Mouse (Mus musculus): ENCODE results near the gene Sergef. TPM values are rescaled to one million over a fixed set of nuclear protein-coding genes. Genes with fewer than 3 reads are reported as not detected.

The Sergef gene
- polyA plus RNA-seq, 1 experiment from 2014 or later = 13.2 TPM

GRCm38 (mm10) chr7:46486761-46487160, 152.8 kb downstream of the Sergef start:
- H3K36me3 ChIP-seq (ENCODE audit: control insufficient read depth, insufficient read depth, low read length) = no peaks in the 10 kb centered on the region
- no peak overlapping the region for H3K4me2 ChIP-seq (ENCODE audit: low read depth, severe bottlenecking)
- no peaks in the 10 kb centered on the region for H3K9me3 ChIP-seq (ENCODE audit: control insufficient read depth, low read length)
- H3K4me3 ChIP-seq (ENCODE audit: low read depth, low read length) = no peak overlapping the region
- no peak for DNase-seq (ENCODE audit: low spot score)
- ATAC-seq (ENCODE audit: insufficient number of reproducible peaks, low FRiP score, low TSS enrichment, low read depth) = no peak
- H3K27me3 ChIP-seq (ENCODE audit: control insufficient read depth, insufficient read depth, low read length) = no peaks in the 10 kb centered on the region
- 89% methylated on average over 5 of the region's 5 CpGs for WGBS
- H3K27ac ChIP-seq (replicated peaks; ENCODE audit: low read depth, low read length) = no peak overlapping the region
- H3K4me1 ChIP-seq (ENCODE audit: control insufficient read depth, insufficient read depth, low read length) = no peaks in the 10 kb centered on the region
- no peak overlapping the region for H3K9ac ChIP-seq (ENCODE audit: low read length)

GRCm38 (mm10) chr7:46484223-46484622, 155.4 kb downstream of the Sergef start:
- Histone ChIP-seq H3K27ac (replicated peaks; ENCODE audit: low read depth, low read length) (no peak overlapping the region), H3K4me3 (ENCODE audit: low read depth, low read length) (no peak overlapping the region), H3K36me3 (ENCODE audit: control insufficient read depth, insufficient read depth, low read length) (no peaks in the 10 kb centered on the region), H3K9ac (ENCODE audit: low read length) (no peak overlapping the region), H3K4me2 (ENCODE audit: low read depth, severe bottlenecking) (no peak overlapping the region), H3K9me3 (ENCODE audit: control insufficient read depth, low read length) (no peaks in the 10 kb centered on the region), H3K27me3 (ENCODE audit: control insufficient read depth, insufficient read depth, low read length) (no peaks in the 10 kb centered on the region), H3K4me1 (ENCODE audit: control insufficient read depth, insufficient read depth, low read length) (no peaks in the 10 kb centered on the region)
- DNase-seq (ENCODE audit: low spot score) (no peak), ATAC-seq (ENCODE audit: insufficient number of reproducible peaks, low FRiP score, low TSS enrichment, low read depth) (no peak)
- WGBS = 83% methylated on average over 6 of the region's 6 CpGs

- no peaks in the 10 kb centered on the region for H3K4me1 ChIP-seq (ENCODE audit: control insufficient read depth, insufficient read depth, low read length)
- no peak overlapping the region for H3K4me3 ChIP-seq (ENCODE audit: low read depth, low read length)
- H3K27ac ChIP-seq (replicated peaks; ENCODE audit: low read depth, low read length) = no peak overlapping the region
- H3K9me3 ChIP-seq (ENCODE audit: control insufficient read depth, low read length) = no peaks in the 10 kb centered on the region
- DNase-seq (ENCODE audit: low spot score) (no peak), ATAC-seq (ENCODE audit: insufficient number of reproducible peaks, low FRiP score, low TSS enrichment, low read depth) (no peak)
- WGBS = 83% methylated on average over 10 of the region's 10 CpGs
- H3K4me2 ChIP-seq (ENCODE audit: low read depth, severe bottlenecking) = no peak overlapping the region
- no peaks in the 10 kb centered on the region for H3K36me3 ChIP-seq (ENCODE audit: control insufficient read depth, insufficient read depth, low read length)
- H3K9ac ChIP-seq (ENCODE audit: low read length) = no peak overlapping the region
- H3K27me3 ChIP-seq (ENCODE audit: control insufficient read depth, insufficient read depth, low read length) = no peaks in the 10 kb centered on the region
Observed at GRCm38 (mm10) chr7:46483050-46483449, 156.6 kb downstream of the Sergef start.

- Histone ChIP-seq H3K4me3 (ENCODE audit: low read depth, low read length) (no peak overlapping the region), H3K4me2 (ENCODE audit: low read depth, severe bottlenecking) (no peak overlapping the region), H3K9me3 (ENCODE audit: control insufficient read depth, low read length) (no peaks in the 10 kb centered on the region), H3K27ac (replicated peaks; ENCODE audit: low read depth, low read length) (no peak overlapping the region), H3K36me3 (ENCODE audit: control insufficient read depth, insufficient read depth, low read length) (no peaks in the 10 kb centered on the region), H3K9ac (ENCODE audit: low read length) (no peak overlapping the region), H3K4me1 (ENCODE audit: control insufficient read depth, insufficient read depth, low read length) (no peaks in the 10 kb centered on the region), H3K27me3 (ENCODE audit: control insufficient read depth, insufficient read depth, low read length) (no peaks in the 10 kb centered on the region)
- WGBS = 65% methylated on average over 2 of the region's 2 CpGs
- DNase-seq (ENCODE audit: low spot score) (no peak), ATAC-seq (ENCODE audit: insufficient number of reproducible peaks, low FRiP score, low TSS enrichment, low read depth) (no peak)
Observed at GRCm38 (mm10) chr7:46482099-46482531, 157.5 kb downstream of the Sergef start.

GRCm38 (mm10) chr7:46479793-46480192, 159.8 kb downstream of the Sergef start:
- no peak overlapping the region for H3K4me2 ChIP-seq (ENCODE audit: low read depth, severe bottlenecking)
- H3K27me3 ChIP-seq (ENCODE audit: control insufficient read depth, insufficient read depth, low read length) = no peaks in the 10 kb centered on the region
- no peak overlapping the region for H3K4me3 ChIP-seq (ENCODE audit: low read depth, low read length)
- H3K9ac ChIP-seq (ENCODE audit: low read length) = no peak overlapping the region
- H3K36me3 ChIP-seq (ENCODE audit: control insufficient read depth, insufficient read depth, low read length) = no peaks in the 10 kb centered on the region
- no peak for ATAC-seq (ENCODE audit: insufficient number of reproducible peaks, low FRiP score, low TSS enrichment, low read depth)
- H3K4me1 ChIP-seq (ENCODE audit: control insufficient read depth, insufficient read depth, low read length) = no peaks in the 10 kb centered on the region
- WGBS = 70% methylated on average over 6 of the region's 6 CpGs
- no peak for DNase-seq (ENCODE audit: low spot score)
- no peak overlapping the region for H3K27ac ChIP-seq (replicated peaks; ENCODE audit: low read depth, low read length)
- no peaks in the 10 kb centered on the region for H3K9me3 ChIP-seq (ENCODE audit: control insufficient read depth, low read length)

GRCm38 (mm10) chr7:46477456-46477855, 162.2 kb downstream of the Sergef start:
- no peaks in the 10 kb centered on the region for H3K4me1 ChIP-seq (ENCODE audit: control insufficient read depth, insufficient read depth, low read length)
- H3K4me2 ChIP-seq (ENCODE audit: low read depth, severe bottlenecking) = no peak overlapping the region
- ATAC-seq (ENCODE audit: insufficient number of reproducible peaks, low FRiP score, low TSS enrichment, low read depth) (no peak), DNase-seq (ENCODE audit: low spot score) (no peak)
- H3K27ac ChIP-seq (replicated peaks; ENCODE audit: low read depth, low read length) = no peak overlapping the region
- H3K27me3 ChIP-seq (ENCODE audit: control insufficient read depth, insufficient read depth, low read length) = no peaks in the 10 kb centered on the region
- H3K9me3 ChIP-seq (ENCODE audit: control insufficient read depth, low read length) = no peaks in the 10 kb centered on the region
- 91% methylated on average over 3 of the region's 3 CpGs for WGBS
- no peak overlapping the region for H3K4me3 ChIP-seq (ENCODE audit: low read depth, low read length)
- no peak overlapping the region for H3K9ac ChIP-seq (ENCODE audit: low read length)
- H3K36me3 ChIP-seq (ENCODE audit: control insufficient read depth, insufficient read depth, low read length) = no peaks in the 10 kb centered on the region

GRCm38 (mm10) chr7:46475464-46475863, 164.1 kb downstream of the Sergef start:
- WGBS = 83% methylated on average over 5 of the region's 5 CpGs
- no peak overlapping the region for H3K4me2 ChIP-seq (ENCODE audit: low read depth, severe bottlenecking)
- no peak overlapping the region for H3K4me3 ChIP-seq (ENCODE audit: low read depth, low read length)
- no peak for DNase-seq (ENCODE audit: low spot score)
- no peaks in the 10 kb centered on the region for H3K4me1 ChIP-seq (ENCODE audit: control insufficient read depth, insufficient read depth, low read length)
- no peak for ATAC-seq (ENCODE audit: insufficient number of reproducible peaks, low FRiP score, low TSS enrichment, low read depth)
- no peaks in the 10 kb centered on the region for H3K36me3 ChIP-seq (ENCODE audit: control insufficient read depth, insufficient read depth, low read length)
- H3K27me3 ChIP-seq (ENCODE audit: control insufficient read depth, insufficient read depth, low read length) = no peaks in the 10 kb centered on the region
- H3K27ac ChIP-seq (replicated peaks; ENCODE audit: low read depth, low read length) = no peak overlapping the region
- H3K9me3 ChIP-seq (ENCODE audit: control insufficient read depth, low read length) = no peaks in the 10 kb centered on the region
- no peak overlapping the region for H3K9ac ChIP-seq (ENCODE audit: low read length)

- Histone ChIP-seq H3K27me3 (ENCODE audit: control insufficient read depth, insufficient read depth, low read length) (no peaks in the 10 kb centered on the region), H3K9me3 (ENCODE audit: control insufficient read depth, low read length) (no peaks in the 10 kb centered on the region), H3K27ac (replicated peaks; ENCODE audit: low read depth, low read length) (no peak overlapping the region), H3K9ac (ENCODE audit: low read length) (no peak overlapping the region), H3K4me1 (ENCODE audit: control insufficient read depth, insufficient read depth, low read length) (no peaks in the 10 kb centered on the region), H3K36me3 (ENCODE audit: control insufficient read depth, insufficient read depth, low read length) (no peaks in the 10 kb centered on the region), H3K4me3 (ENCODE audit: low read depth, low read length) (no peak overlapping the region), H3K4me2 (ENCODE audit: low read depth, severe bottlenecking) (no peak overlapping the region)
- no peak for DNase-seq (ENCODE audit: low spot score)
- no peak for ATAC-seq (ENCODE audit: insufficient number of reproducible peaks, low FRiP score, low TSS enrichment, low read depth)
- 46% methylated on average over 9 of the region's 9 CpGs for WGBS
Observed at GRCm38 (mm10) chr7:46473141-46473540, 166.5 kb downstream of the Sergef start.

- no peak for DNase-seq (ENCODE audit: low spot score)
- WGBS = 55% methylated on average over 7 of the region's 7 CpGs
- ATAC-seq (ENCODE audit: insufficient number of reproducible peaks, low FRiP score, low TSS enrichment, low read depth) = no peak
Observed at GRCm38 (mm10) chr7:46471054-46471737, 168.4 kb downstream of the Sergef start.

More at GRCm38 (mm10) chr7:46471054-46471737, 168.4 kb downstream of the Sergef start:
- no peaks in the 10 kb centered on the region for H3K9me3 ChIP-seq (ENCODE audit: control insufficient read depth, low read length)
- H3K4me2 ChIP-seq (ENCODE audit: low read depth, severe bottlenecking) = no peak overlapping the region
- no peaks in the 10 kb centered on the region for H3K4me1 ChIP-seq (ENCODE audit: control insufficient read depth, insufficient read depth, low read length)
- H3K27me3 ChIP-seq (ENCODE audit: control insufficient read depth, insufficient read depth, low read length) = no peaks in the 10 kb centered on the region
- H3K36me3 ChIP-seq (ENCODE audit: control insufficient read depth, insufficient read depth, low read length) = no peaks in the 10 kb centered on the region
- H3K9ac ChIP-seq (ENCODE audit: low read length) = no peak overlapping the region
- H3K4me3 ChIP-seq (ENCODE audit: low read depth, low read length) = no peak overlapping the region
- H3K27ac ChIP-seq (replicated peaks; ENCODE audit: low read depth, low read length) = no peak overlapping the region

Measured in limb, embryonic 11.5 days (tissue).